Mouse (Mus musculus) cerebellum, postnatal 25 days (tissue): Measurements from ENCODE around the gene Evi5l.

Source experiments
- DNase-seq, 2 experiments: peaks; one replicate each; pipeline ENCODE4 v3.0.0; 2021; ENCODE audit warnings: mixed read lengths in 2 of 2

Evi5l gene

GRCm38 (mm10) chr8:4205246-4206123, 39.1 kb downstream of the Evi5l start:
- peak in 1 of 2 experiments; percentile 16 for DNase-seq

- peak; percentile 62 to 66 for DNase-seq
These were observed 40.0 kb downstream of the Evi5l start for GRCm38 (mm10) chr8:4206182-4207015.

- no peak for DNase-seq
These were observed 40.6 kb downstream of the Evi5l start for GRCm38 (mm10) chr8:4207016-4207350.

GRCm38 (mm10) chr8:4211097-4211496, 44.7 kb downstream of the Evi5l start:
- DNase-seq: no peak

GRCm38 (mm10) chr8:4212809-4213209, 46.4 kb downstream of the Evi5l start:
- peak; percentile 35 to 40 for DNase-seq

DNA sequence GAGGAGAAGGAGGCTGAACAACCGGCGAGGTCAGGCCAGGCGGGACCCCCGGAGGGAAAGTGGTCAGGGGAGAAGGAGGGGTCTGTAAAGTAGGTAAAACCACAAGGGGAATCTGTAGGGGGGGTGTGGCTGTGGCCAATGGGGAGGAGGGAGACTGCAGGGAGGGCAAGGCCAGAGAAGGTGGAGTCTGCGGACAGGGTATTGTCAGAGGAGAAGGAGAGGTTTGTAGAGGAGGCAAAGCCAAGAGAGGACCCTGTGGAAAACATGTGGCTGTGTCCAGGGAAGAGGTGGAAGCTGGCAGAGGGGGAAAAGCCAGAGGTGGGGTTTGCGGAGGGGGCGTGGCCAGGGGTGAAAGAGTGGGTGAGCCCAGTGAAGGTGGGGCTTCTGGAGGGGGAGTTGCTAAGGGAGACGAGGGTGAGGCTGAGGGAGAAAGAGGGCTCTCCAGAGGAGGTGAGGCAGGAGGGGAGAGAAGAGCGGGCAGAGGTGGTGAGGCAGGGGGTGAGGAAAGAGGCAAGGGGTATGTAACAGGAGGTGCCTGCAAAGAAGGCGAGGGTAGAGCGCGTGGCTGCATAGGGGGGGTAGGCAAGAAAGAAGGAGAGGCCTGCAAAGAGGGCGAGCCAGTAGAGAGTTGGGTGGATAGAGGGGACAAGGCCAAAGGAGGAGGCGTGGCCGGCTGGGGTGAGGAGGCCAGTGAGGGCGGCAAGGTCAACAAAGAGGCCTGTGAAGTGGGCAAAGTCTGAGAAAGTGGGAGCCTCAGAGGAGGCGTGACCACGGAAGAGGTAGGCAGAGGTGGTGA, 47.0 kb downstream of the Evi5l start:
- DNase-seq: peak in 1 of 2 experiments; percentile 42

GRCm38 (mm10) chr8:4214006-4214980, 47.9 kb downstream of the Evi5l start:
- no peak for DNase-seq

DNA sequence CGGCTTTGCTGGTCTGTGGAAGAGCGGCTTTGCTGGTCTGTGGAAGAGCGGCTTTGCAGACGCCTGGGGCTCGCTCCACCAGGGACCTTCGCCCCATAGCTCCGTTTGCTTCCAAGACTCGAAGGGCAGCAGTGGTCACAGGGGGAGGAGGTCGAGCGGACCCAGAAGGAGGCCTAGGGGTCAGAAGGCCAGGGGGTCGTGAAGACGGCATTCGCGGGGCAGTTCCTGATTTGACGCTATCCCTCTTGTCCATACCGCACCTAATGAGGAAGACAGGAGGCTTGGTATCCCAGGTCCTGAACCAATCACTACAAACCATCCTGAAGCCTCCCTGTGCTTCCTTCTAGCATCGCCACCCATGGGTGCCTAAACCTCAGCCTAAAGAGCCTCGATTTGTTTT, 49.9 kb downstream of the Evi5l start:
- DNase-seq: peak in 1 of 2 experiments; percentile 44

GRCm38 (mm10) chr8:4216791-4217621, 50.6 kb downstream of the Evi5l start, which contains the start of gene Prr36:
Prr36 (minus strand) TSS chr8:4217459.
- DNase-seq: peak; percentile 78 to 79

DNA sequence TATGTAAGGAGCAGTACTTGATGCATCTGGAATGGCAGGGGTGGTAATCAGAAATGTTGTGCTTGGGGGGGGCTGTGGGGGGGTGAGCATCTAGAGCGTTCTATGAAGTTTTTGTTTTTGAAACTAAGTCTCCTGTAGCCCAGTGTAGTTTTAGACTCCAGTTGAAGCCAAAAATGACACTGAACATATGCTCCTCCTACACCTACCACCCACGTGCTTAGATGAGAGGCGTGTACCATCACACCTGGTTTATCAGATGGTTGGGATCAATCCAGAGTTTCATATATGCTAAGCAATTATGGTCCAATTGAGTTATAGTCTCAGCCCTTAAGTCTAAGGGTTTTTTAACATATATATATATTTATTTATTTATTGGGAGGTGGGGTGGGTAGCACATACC, 53.2 kb downstream of the Evi5l start:
- DNase-seq: no peak

DNA sequence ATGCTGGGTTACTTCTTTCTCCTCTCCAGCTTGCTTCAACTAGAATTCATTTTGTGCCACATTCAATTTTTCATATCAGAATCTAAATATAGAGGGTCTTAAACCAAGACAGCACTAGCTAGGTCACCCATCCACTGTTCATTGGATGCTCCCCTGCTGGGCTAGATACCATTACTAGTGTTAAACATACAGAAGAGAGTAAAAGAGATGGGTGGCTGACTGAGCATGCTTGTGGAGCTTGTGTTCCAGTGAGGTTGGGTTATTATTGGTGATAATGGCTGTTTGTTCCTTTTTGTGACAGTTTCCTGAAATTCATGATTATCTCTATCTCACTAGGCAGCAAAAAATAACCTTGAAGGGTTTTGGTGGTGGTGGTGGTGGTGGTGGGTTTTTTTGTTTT, 55.7 kb downstream of the Evi5l start:
- DNase-seq: no peak

DNA sequence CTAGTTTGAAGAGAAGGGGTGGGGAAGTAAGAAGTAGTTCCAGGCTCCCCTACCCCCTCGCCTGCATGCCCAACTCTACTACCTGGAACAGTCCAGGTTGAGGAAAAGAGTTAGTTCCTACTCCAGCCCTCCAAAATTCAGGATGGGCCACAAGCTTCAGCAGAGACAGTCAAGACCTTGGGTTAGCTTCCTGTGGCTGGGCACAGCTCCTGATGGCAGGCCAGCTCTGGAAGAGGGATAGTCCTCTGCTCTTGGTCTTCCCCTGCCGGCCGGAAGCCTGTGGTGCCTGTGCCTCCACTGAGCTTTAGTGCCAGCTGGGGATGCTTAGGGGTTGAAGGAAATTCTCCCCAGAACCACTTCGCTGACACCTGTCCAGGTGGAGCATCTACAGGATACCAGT, 60.0 kb downstream of the Evi5l start:
- peak in 1 of 2 experiments; percentile 3 for DNase-seq

- peak in 1 of 2 experiments; percentile 10 for DNase-seq
These were observed 60.5 kb downstream of the Evi5l start, which contains the start of gene Lrrc8e for GRCm38 (mm10) chr8:4226739-4227347. Lrrc8e (plus strand) TSS chr8:4226827.

DNA sequence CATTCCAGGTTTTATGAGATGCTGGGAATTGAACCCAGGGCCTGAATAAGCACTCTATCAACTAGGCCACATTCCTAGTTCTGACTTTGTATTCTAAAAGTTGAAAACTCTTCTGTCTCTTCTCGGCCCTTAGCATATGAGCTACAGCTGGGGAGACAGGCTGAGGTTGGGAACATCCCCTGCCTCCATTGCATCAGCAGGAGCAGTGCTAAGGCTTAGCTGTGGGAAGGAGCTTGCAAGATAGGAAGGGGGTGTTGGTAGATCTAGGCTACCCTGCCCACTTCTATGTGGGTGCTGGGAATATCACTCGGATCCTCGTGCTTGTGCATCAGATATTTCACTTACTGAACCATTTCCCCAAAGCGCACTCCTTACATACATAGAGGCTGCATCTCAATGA, 61.6 kb downstream of the Evi5l start:
- DNase-seq: no peak

- no peak for DNase-seq
These were observed 63.4 kb downstream of the Evi5l start for GRCm38 (mm10) chr8:4229784-4230183.

DNA sequence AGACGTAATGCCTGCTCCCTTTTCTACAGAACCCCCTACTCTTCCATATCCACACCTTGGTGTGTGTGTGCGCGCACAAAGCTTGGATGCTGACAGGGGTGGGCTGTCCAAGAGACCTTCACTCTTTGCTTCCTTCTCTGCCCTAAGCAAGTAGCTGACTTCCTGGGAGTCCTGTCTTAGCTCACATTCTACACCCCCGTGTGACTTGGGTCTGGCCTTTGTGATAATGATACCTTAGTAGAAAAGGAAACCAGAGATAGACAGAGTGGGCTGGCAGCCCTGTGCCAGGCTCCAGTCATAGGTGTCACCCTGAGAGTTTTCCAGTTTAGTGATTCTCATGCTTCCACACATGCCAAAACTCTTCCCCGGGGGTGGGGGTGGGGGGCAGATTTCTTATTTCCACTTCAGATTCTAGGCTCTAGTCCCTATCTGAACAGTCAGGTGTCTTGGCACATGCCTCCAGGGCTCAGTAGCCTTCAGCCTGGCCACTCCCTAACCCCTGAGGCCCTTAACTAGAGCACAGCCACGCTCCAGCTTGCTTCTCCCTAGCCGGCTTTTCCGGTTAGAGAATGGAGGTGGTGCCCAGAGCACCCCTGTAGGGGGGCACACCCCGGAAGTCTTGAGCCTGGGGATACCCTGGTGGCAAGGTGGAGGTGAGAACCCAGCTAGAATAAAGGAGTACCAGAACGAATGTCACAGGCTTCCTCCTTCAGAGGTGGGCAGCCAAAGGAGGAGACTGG, 64.4 kb downstream of the Evi5l start:
- no peak for DNase-seq

DNA sequence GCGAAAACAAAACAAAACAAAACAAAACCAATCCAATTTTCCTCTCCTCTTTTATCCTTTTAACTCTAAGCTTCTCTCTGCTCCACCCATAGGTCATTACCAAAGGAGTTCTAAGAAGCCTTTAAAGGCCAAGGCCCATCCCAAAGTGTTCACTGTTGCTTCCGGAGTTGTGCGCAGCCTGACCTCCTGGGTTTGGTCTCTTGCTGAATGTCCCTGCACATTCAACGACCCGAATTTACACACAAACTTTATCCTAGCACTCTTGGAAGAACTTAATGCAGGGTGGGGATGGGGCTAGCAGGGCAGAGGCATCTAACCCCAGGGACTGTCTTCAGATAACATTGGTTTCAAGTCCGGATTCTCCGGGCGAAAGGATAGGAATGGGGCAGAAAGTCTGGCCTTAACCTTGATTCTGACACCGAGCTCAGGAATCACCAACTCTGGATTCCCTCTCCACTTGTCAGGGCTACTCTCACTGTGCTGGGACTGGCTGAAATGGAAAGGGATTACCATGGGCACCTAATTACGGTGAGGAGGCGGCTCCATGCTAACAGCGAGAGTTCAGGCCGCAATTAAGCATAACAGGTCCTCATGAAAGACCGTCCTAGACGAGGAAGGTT, 71.6 kb downstream of the Evi5l start:
- DNase-seq: no peak

DNA sequence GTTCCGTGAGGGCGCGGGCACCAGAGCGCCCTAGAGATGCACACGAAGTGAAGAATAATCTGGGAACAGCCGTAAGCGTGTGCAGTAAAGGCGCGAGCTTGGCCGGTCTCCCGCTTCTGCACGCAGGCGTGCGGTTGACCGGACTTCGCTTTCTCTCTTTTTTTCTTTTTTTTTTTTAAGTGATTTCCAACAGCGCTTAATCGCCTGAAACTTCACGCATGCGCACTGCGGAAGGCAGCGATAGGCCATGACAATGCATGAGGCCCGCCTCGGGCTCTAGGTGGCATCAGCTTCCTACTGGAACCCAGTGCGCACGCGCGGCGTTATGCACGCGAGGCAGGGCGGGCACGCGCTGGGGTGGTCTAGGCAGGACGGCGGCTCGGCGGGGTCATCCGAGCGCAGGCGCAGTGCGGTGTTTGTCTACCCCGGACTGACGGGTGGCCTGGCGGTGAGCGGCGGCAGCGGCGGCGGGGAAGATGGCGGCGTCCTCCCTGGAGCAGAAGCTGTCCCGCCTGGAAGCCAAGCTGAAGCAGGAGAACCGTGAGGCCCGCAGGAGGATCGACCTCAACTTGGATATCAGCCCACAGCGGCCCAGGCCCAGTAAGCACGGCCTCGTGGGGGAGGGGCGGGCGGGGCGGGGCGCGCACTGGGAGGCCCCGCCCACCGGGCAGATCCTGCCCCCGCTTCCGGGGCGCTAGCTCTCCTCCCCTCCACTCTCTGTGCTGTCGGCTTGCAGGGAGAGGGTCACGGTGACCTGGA, 72.2 kb downstream of the Evi5l start, which contains the start of the genes Map2k7 and Gm49320:
Gene Map2k7, plus strand, starts transcription at position 307 of the 759 bp plus-strand sequence.
Gene Gm49320, plus strand, starts transcription at position 432 of the 759 bp plus-strand sequence.
- peak; percentile 100 for DNase-seq
